Mouse (Mus musculus): ENCODE measurements around the gene Oas1f. TPM values are rescaled to one million over a fixed set of nuclear protein-coding genes. Genes with fewer than 3 reads are reported as not detected.

Gene Oas1f
- total and polyA plus RNA-seq, 2 experiments = not detected

GRCm38 (mm10) chr5:120833335-120834280, 13.6 kb upstream of the Oas1f start:
- no peaks in the 10 kb centered on the region; the same call in 1 of the 2 replicates for H3K27me3 ChIP-seq (ENCODE audit: control insufficient read depth, insufficient read depth, low read length)
- no peak overlapping the region for H3K9ac ChIP-seq (ENCODE audit: low read depth, low read length)
- no peaks in the 10 kb centered on the region for H3K4me1 ChIP-seq (ENCODE audit: control insufficient read depth, insufficient read depth, low read length)
- H3K36me3 ChIP-seq (ENCODE audit: control insufficient read depth, insufficient read depth, low read length) = no peaks in the 10 kb centered on the region
- no peak for TF ChIP-seq POLR2A (IDR thresholded peaks at IDR 0.05; ENCODE audit: extremely low read depth, insufficient read depth, low read length)
- TF ChIP-seq CTCF (IDR thresholded peaks at IDR 0.05; ENCODE audit: low read depth, low read length) = no peak
- WGBS = 20% methylated on average over 17 of the region's 17 CpGs
- DNase-seq (ENCODE audit: extremely low read depth, low read depth, low spot score) = no peak
- H3K4me3 ChIP-seq (ENCODE audit: insufficient read depth, low read depth, low read length) = no peak overlapping the region
- no peak overlapping the region for H3K27ac ChIP-seq (replicated peaks; ENCODE audit: insufficient read depth, low read depth, low read length)
- H3K79me2 ChIP-seq (ENCODE audit: control insufficient read depth, insufficient read depth, low read length) = no peaks in the 10 kb centered on the region

DNA sequence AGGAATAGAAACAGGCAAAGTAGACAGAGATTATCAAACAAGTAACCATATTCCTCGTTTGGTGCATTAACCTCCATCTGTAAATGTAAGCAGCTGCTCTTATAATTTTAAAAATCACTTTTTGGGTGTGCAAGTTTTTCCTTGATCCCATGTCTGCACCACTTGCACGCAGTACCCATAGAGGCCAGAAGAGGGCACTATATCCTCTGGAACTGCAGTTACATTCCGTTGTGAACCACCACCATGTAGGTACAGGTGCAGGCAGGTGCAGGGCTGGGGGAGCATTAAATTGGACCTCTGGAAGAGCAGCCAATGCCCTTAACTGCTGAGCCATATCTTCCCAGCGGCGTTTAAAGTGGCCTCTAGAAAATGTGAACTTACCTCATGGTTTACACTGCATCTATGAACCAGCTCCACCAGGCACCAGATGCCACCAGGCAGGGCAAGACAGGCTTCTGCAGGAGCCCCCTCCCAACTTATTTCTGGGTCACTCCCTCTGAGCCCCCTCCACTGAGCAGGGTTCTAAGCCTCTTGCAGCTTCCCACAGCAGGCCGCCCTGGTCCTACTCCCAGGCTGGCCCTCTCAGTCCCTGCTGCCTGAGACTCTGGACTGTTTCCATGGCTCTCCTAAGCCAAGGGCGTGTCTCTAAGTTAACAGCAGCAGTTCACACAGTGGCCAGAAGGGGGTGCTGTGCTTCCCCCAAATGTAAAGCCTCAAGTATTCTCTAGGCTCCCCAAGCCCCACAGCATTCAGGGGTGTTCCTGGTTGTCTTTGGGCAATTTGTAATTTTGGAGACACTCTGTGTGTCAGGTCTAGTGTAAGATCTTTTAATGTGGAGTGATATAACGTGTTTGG, 10.2 kb upstream of the Oas1f start:
- Histone ChIP-seq H3K79me2 (ENCODE audit: control insufficient read depth, insufficient read depth, low read length) (no peaks in the 10 kb centered on the region), H3K27ac (replicated peaks; ENCODE audit: insufficient read depth, low read depth, low read length) (no peak overlapping the region), H3K36me3 (ENCODE audit: control insufficient read depth, insufficient read depth, low read length) (no peaks in the 10 kb centered on the region), H3K4me1 (ENCODE audit: control insufficient read depth, insufficient read depth, low read length) (no peaks in the 10 kb centered on the region), H3K27me3 (ENCODE audit: control insufficient read depth, insufficient read depth, low read length) (peaks cover 2% of the 10 kb centered on the region; the same call in 1 of the 2 replicates), H3K4me3 (ENCODE audit: insufficient read depth, low read depth, low read length) (no peak overlapping the region), H3K9ac (ENCODE audit: low read depth, low read length) (no peak overlapping the region)
- WGBS = 12% methylated on average over 8 of the region's 8 CpGs
- DNase-seq (ENCODE audit: extremely low read depth, low read depth, low spot score) = peak; percentile 29
- TF ChIP-seq CTCF (IDR thresholded peaks at IDR 0.05; ENCODE audit: low read depth, low read length) (peak; percentile 67), POLR2A (IDR thresholded peaks at IDR 0.05; ENCODE audit: extremely low read depth, insufficient read depth, low read length) (no peak)

- Histone ChIP-seq H3K27me3 (ENCODE audit: control insufficient read depth, insufficient read depth, low read length) (no peaks in the 10 kb centered on the region), H3K9ac (ENCODE audit: low read depth, low read length) (no peak overlapping the region), H3K4me3 (ENCODE audit: insufficient read depth, low read depth, low read length) (no peak overlapping the region), H3K36me3 (ENCODE audit: control insufficient read depth, insufficient read depth, low read length) (no peaks in the 10 kb centered on the region), H3K27ac (replicated peaks; ENCODE audit: insufficient read depth, low read depth, low read length) (no peak overlapping the region), H3K4me1 (ENCODE audit: control insufficient read depth, insufficient read depth, low read length) (no peaks in the 10 kb centered on the region), H3K79me2 (ENCODE audit: control insufficient read depth, insufficient read depth, low read length) (no peaks in the 10 kb centered on the region)
- 42% methylated on average over 3 of the region's 3 CpGs for WGBS
- no peak for TF ChIP-seq POLR2A (IDR thresholded peaks at IDR 0.05; ENCODE audit: extremely low read depth, insufficient read depth, low read length)
- TF ChIP-seq CTCF (IDR thresholded peaks at IDR 0.05; ENCODE audit: low read depth, low read length) = no peak
- peak; percentile 28 for DNase-seq (ENCODE audit: extremely low read depth, low read depth, low spot score)
Observed at GRCm38 (mm10) chr5:120844713-120845112, 2.5 kb upstream of the Oas1f start.

GRCm38 (mm10) chr5:120849601-120850136, 2.5 kb downstream of the Oas1f start:
- Histone ChIP-seq H3K27me3 (ENCODE audit: control insufficient read depth, insufficient read depth, low read length) (no peaks in the 10 kb centered on the region), H3K36me3 (ENCODE audit: control insufficient read depth, insufficient read depth, low read length) (no peaks in the 10 kb centered on the region), H3K79me2 (ENCODE audit: control insufficient read depth, insufficient read depth, low read length) (no peaks in the 10 kb centered on the region), H3K4me3 (ENCODE audit: insufficient read depth, low read depth, low read length) (no peak overlapping the region), H3K9ac (ENCODE audit: low read depth, low read length) (no peak overlapping the region), H3K4me1 (ENCODE audit: control insufficient read depth, insufficient read depth, low read length) (no peaks in the 10 kb centered on the region), H3K27ac (replicated peaks; ENCODE audit: insufficient read depth, low read depth, low read length) (no peak overlapping the region)
- DNase-seq (ENCODE audit: extremely low read depth, low read depth, low spot score) = peak; percentile 46
- TF ChIP-seq POLR2A (IDR thresholded peaks at IDR 0.05; ENCODE audit: extremely low read depth, insufficient read depth, low read length) (no peak), CTCF (IDR thresholded peaks at IDR 0.05; ENCODE audit: low read depth, low read length) (peak; percentile 56; the same call in 1 of the 2 replicates)
- WGBS = 61% methylated on average over 3 of the region's 3 CpGs

DNA sequence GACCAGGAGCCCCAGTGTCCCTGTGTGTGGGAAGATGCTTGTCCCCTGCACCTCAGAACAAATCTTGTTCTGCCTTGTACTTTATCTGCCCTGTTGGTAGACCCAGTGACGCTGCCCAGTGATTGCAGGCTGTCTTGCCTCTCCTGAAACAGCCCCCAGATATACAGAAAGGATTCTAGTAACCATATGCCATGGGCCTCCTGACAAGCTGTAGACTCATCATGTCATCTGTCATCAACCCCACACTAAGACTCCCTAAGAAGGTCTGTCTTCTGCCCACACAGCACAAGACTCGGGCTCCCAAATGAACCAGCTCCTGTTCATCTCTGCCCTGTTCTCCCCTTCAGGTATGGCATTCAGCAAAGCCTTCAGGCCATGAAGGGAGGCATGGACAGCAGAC, 12.1 kb downstream of the Oas1f start:
- no peak for DNase-seq (ENCODE audit: extremely low read depth, low read depth, low spot score)
- WGBS = 70% methylated on average over 2 of the region's 2 CpGs
- Histone ChIP-seq H3K4me3 (ENCODE audit: insufficient read depth, low read depth, low read length) (no peak overlapping the region), H3K79me2 (ENCODE audit: control insufficient read depth, insufficient read depth, low read length) (no peaks in the 10 kb centered on the region), H3K27ac (replicated peaks; ENCODE audit: insufficient read depth, low read depth, low read length) (no peak overlapping the region), H3K36me3 (ENCODE audit: control insufficient read depth, insufficient read depth, low read length) (no peaks in the 10 kb centered on the region), H3K27me3 (ENCODE audit: control insufficient read depth, insufficient read depth, low read length) (no peaks in the 10 kb centered on the region), H3K4me1 (ENCODE audit: control insufficient read depth, insufficient read depth, low read length) (no peaks in the 10 kb centered on the region), H3K9ac (ENCODE audit: low read depth, low read length) (no peak overlapping the region)
- TF ChIP-seq CTCF (IDR thresholded peaks at IDR 0.05; ENCODE audit: low read depth, low read length) = no peak
- no peak for TF ChIP-seq POLR2A (IDR thresholded peaks at IDR 0.05; ENCODE audit: extremely low read depth, insufficient read depth, low read length)

Measured in liver, adult 2 months (tissue).